Comparison of ENCODE assay signal across 8 mouse cellular contexts in genomic region chr2:32720681-32721229, GRCm38 (mm10). TPM values are rescaled to one million over a fixed set of nuclear protein-coding genes. Genes with fewer than 3 reads are reported as not detected.
A peak's percentile ranks its signal among the peaks of the same experiment; 100 is the strongest.
DNase-seq lines count a peak whose midpoint lies in the region; ATAC-seq and TF ChIP-seq lines count a peak whose summit lies in the region.

Sh2d3c (plus strand) TSS chr2:32721055.

- peak within 1 kb of the TSS; percentile 34 for H3K9ac ChIP-seq in embryonic facial prominence, embryonic 11.5 days (replicated peaks; ENCODE audit: low read length)
- peak within 1 kb of the TSS; percentile 41; the same call in 1 of the 2 replicates for H3K9ac ChIP-seq in stomach, postnatal 0 days (ENCODE audit: low read length)

- WGBS in kidney, adult 2 months = 50% methylated on average over 8 of the region's 8 CpGs
- WGBS in embryonic facial prominence, embryonic 11.5 days = 46% methylated on average over 8 of the region's 8 CpGs
- WGBS in stomach, postnatal 0 days = 33% methylated on average over 8 of the region's 8 CpGs

- H3K27ac ChIP-seq in kidney, adult 2 months (ENCODE audit: insufficient read depth, low read depth, low read length) = no peak within 1 kb of the TSS
- H3K27ac ChIP-seq in embryonic facial prominence, embryonic 11.5 days (replicated peaks; ENCODE audit: low read depth, low read length) = peak within 1 kb of the TSS; percentile 52; the same call in 1 of the 2 replicates
- H3K27ac ChIP-seq in stomach, postnatal 0 days (replicated peaks) = peak within 1 kb of the TSS; percentile 56; the same call in 1 of the 2 replicates

- H3K9me3 ChIP-seq in embryonic facial prominence, embryonic 11.5 days (replicated peaks; ENCODE audit: control insufficient read depth, low read length) = no peaks in the 10 kb centered on the region
- H3K9me3 ChIP-seq in megakaryocyte, embryonic 14.5 days = peaks cover 9% of the 10 kb centered on the region; the same call in 1 of the 2 replicates
- H3K9me3 ChIP-seq in stomach, postnatal 0 days (ENCODE audit: control insufficient read depth, low read length) = no peaks in the 10 kb centered on the region

- no peak for ATAC-seq in embryonic facial prominence, embryonic 11.5 days (replicated peaks; ENCODE audit: insufficient number of reproducible peaks, low FRiP score, low TSS enrichment, low read depth)
- peak; percentile 36 for ATAC-seq in stomach, postnatal 0 days (ENCODE audit: low FRiP score, low TSS enrichment)

- no peaks in the 10 kb centered on the region for H3K36me3 ChIP-seq in kidney, adult 2 months (ENCODE audit: control insufficient read depth, insufficient read depth, low read length)
- no peaks in the 10 kb centered on the region for H3K36me3 ChIP-seq in embryonic facial prominence, embryonic 11.5 days (replicated peaks; ENCODE audit: control insufficient read depth, insufficient read depth, low read depth, low read length)
- H3K36me3 ChIP-seq in megakaryocyte, embryonic 14.5 days (replicated peaks; ENCODE audit: low read length) = peaks cover 23% of the 10 kb centered on the region
- H3K36me3 ChIP-seq in stomach, postnatal 0 days (ENCODE audit: control insufficient read depth, insufficient read depth, low read length) = no peaks in the 10 kb centered on the region

- H3K27me3 ChIP-seq in kidney, adult 2 months (replicated peaks; ENCODE audit: control insufficient read depth, insufficient read depth, low read length) = no peaks in the 10 kb centered on the region
- H3K27me3 ChIP-seq in embryonic facial prominence, embryonic 11.5 days (ENCODE audit: control insufficient read depth, insufficient read depth, low read length) = no peaks in the 10 kb centered on the region
- H3K27me3 ChIP-seq in megakaryocyte, embryonic 14.5 days (replicated peaks) = no peaks in the 10 kb centered on the region
- no peaks in the 10 kb centered on the region for H3K27me3 ChIP-seq in stomach, postnatal 0 days (ENCODE audit: control insufficient read depth, insufficient read depth, low read length)

- DNase-seq in kidney, adult 2 months = peak; percentile 53
- DNase-seq in kidney, adult 11 months = no peak
- no peak for DNase-seq in embryonic facial prominence, embryonic 11.5 days (ENCODE audit: low spot score)
- no peak for DNase-seq in heart, postnatal 36 days
- DNase-seq in left cerebral cortex, adult 8-10 months (ENCODE audit: low spot score in 2 of 2) = no peak
- no peak for DNase-seq in stomach, postnatal 0 days (ENCODE audit: low spot score)
- no peak for DNase-seq in ovary, postnatal 36 days (ENCODE audit: low spot score)

- peaks cover 3% of the 10 kb centered on the region; the same call in 1 of the 2 replicates for H3K4me1 ChIP-seq in kidney, adult 2 months (ENCODE audit: control insufficient read depth, insufficient read depth, low read length)
- peaks cover 5% of the 10 kb centered on the region; the same call in 1 of the 2 replicates for H3K4me1 ChIP-seq in embryonic facial prominence, embryonic 11.5 days (ENCODE audit: control insufficient read depth, insufficient read depth, low read length)
- H3K4me1 ChIP-seq in megakaryocyte, embryonic 14.5 days = peaks cover 86% of the 10 kb centered on the region
- H3K4me1 ChIP-seq in stomach, postnatal 0 days (replicated peaks; ENCODE audit: control insufficient read depth, insufficient read depth) = peaks cover 5% of the 10 kb centered on the region; the same call in 1 of the 2 replicates

- H3K4me3 ChIP-seq in kidney, adult 2 months (ENCODE audit: insufficient read depth, low read depth, low read length) = no peak within 1 kb of the TSS; the same call in 1 of the 2 replicates
- H3K4me3 ChIP-seq in embryonic facial prominence, embryonic 11.5 days (ENCODE audit: low read depth, low read length) = no peak within 1 kb of the TSS
- peak within 1 kb of the TSS; percentile 90 for H3K4me3 ChIP-seq in megakaryocyte, embryonic 14.5 days (replicated peaks)
- H3K4me3 ChIP-seq in stomach, postnatal 0 days (ENCODE audit: low read depth, low read length) = no peak within 1 kb of the TSS

- TF ChIP-seq CTCF in kidney, adult 2 months (conservative IDR thresholded peaks at IDR 0.05; ENCODE audit: insufficient read depth, insufficient read length, low read depth, low read length) = no peak
- no peak for TF ChIP-seq CTCF in stomach, postnatal 0 days (IDR thresholded peaks at IDR 0.05; ENCODE audit: low read depth)

- no peak for TF ChIP-seq POLR2A in kidney, adult 2 months (IDR thresholded peaks at IDR 0.05; ENCODE audit: low read depth, low read length)

- H3K4me2 ChIP-seq in embryonic facial prominence, embryonic 11.5 days (ENCODE audit: low read depth, low read length) = peak within 1 kb of the TSS; percentile 10; the same call in 1 of the 2 replicates
- peak within 1 kb of the TSS; percentile 25 for H3K4me2 ChIP-seq in stomach, postnatal 0 days (replicated peaks; ENCODE audit: low read depth)

- intact Hi-C loops in heart, postnatal 36 days (cut with DNase I) = no loop called here

- TF ChIP-seq EP300 in stomach, postnatal 0 days (optimal IDR thresholded peaks at IDR 0.05) = no peak

RNA-seq across cellular contexts. Expression of gene Sh2d3c, which starts in this region (rescaled TPM):
- polyA plus RNA-seq in kidney, adult 2 months (2012; rRNA removed) = 28.4 and 30.4 TPM in 2 replicates
- 21.1 and 22.2 TPM in 2 replicates for polyA plus RNA-seq in embryonic facial prominence, embryonic 11.5 days (2014; fragmentation: Nextera tagmentation; extraction: Ambion mirVana)
- 10 to 100 TPM; 26.8 to 28.1 TPM for total RNA-seq in heart, postnatal 36 days (2021)
- 10 to 100 TPM; 29.5 to 37.8 (median 33.5) TPM for total RNA-seq in left cerebral cortex, adult 8-10 months (2022)
- polyA plus RNA-seq in megakaryocyte, embryonic 14.5 days (2012; ENCODE audit: insufficient read depth, low replicate concordance) = 13.4 and 21.1 TPM in 2 replicates
- polyA plus RNA-seq in stomach, postnatal 0 days (2015; fragmentation: Nextera tagmentation; extraction: Ambion mirVana) = 7.7 and 8.4 TPM in 2 replicates
